Mouse (Mus musculus): ENCODE data around the gene Gsdmc4.
"Not testable (repeated sequence)": the region's sequence is repeated elsewhere in the genome, so short reads cannot be mapped to it uniquely, and the experiment has no call there.

Gsdmc4 gene

GRCm38 (mm10) chr15:63912197-63912596 is at the start of gene Gsdmc4:
Gsdmc4 (minus strand) TSS chr15:63912297.
- DNase-seq, result not testable (repeated sequence)

GRCm38 (mm10) chr15:63960542-63960941 is 48.4 kb upstream of the Gsdmc4 start:
- DNase-seq, result no peak

- DNase-seq, result no peak
Observed at GRCm38 (mm10) chr15:63957553-63957952, 45.5 kb upstream of the Gsdmc4 start.

- DNase-seq, result no peak
Observed at GRCm38 (mm10) chr15:63953256-63953655, 41.2 kb upstream of the Gsdmc4 start.

GRCm38 (mm10) chr15:63941221-63941620 is 29.1 kb upstream of the Gsdmc4 start:
- DNase-seq, result no peak

GRCm38 (mm10) chr15:63932656-63933055 is 20.6 kb upstream of the Gsdmc4 start:
- DNase-seq, result no peak

GRCm38 (mm10) chr15:63931404-63931803 is 19.3 kb upstream of the Gsdmc4 start:
- DNase-seq, result no peak

- no peak for DNase-seq
Observed at GRCm38 (mm10) chr15:63930107-63931041, 18.3 kb upstream of the Gsdmc4 start.

GRCm38 (mm10) chr15:63926201-63926600 is 14.1 kb upstream of the Gsdmc4 start:
- no peak for DNase-seq

GRCm38 (mm10) chr15:63924484-63924883 is 12.4 kb upstream of the Gsdmc4 start:
- no peak for DNase-seq

GRCm38 (mm10) chr15:63921618-63922017 is 9.5 kb upstream of the Gsdmc4 start:
- DNase-seq, result not testable (repeated sequence)

- DNase-seq, result not testable (repeated sequence)
Observed at GRCm38 (mm10) chr15:63919728-63920127, 7.6 kb upstream of the Gsdmc4 start.

- DNase-seq, result not testable (repeated sequence)
Observed at GRCm38 (mm10) chr15:63916584-63916983, 4.5 kb upstream of the Gsdmc4 start.

GRCm38 (mm10) chr15:63909896-63910295 is 2.2 kb downstream of the Gsdmc4 start:
- not testable (repeated sequence) for DNase-seq

GRCm38 (mm10) chr15:63895560-63896353 is 16.3 kb downstream of the Gsdmc4 start:
- peak; percentile 30 to 47 for DNase-seq

GRCm38 (mm10) chr15:63888440-63888839 is 23.7 kb downstream of the Gsdmc4 start:
- not testable (repeated sequence) for DNase-seq

- DNase-seq, result not testable (repeated sequence)
Observed at GRCm38 (mm10) chr15:63887949-63888348, 24.1 kb downstream of the Gsdmc4 start.

GRCm38 (mm10) chr15:63878458-63878857 is 33.6 kb downstream of the Gsdmc4 start, which contains the start of gene Gsdmc3:
Gsdmc3 (minus strand) TSS chr15:63878558.
- DNase-seq, result not testable (repeated sequence)

GRCm38 (mm10) chr15:63876160-63876559 is 35.9 kb downstream of the Gsdmc4 start:
- DNase-seq, result not testable (repeated sequence)

- peak in 1 of 2 experiments; percentile 7 for DNase-seq
Observed at GRCm38 (mm10) chr15:63861965-63862364, 50.1 kb downstream of the Gsdmc4 start.
